Mouse (Mus musculus): ENCODE results near the gene Mmp14.

Mmp14 gene

GRCm38 (mm10) chr14:54431334-54432077 is at the start of gene Mmp14:
TSS of gene Mmp14 (plus strand) at chr14:54431612.
- DNase-seq, result no peak

DNA sequence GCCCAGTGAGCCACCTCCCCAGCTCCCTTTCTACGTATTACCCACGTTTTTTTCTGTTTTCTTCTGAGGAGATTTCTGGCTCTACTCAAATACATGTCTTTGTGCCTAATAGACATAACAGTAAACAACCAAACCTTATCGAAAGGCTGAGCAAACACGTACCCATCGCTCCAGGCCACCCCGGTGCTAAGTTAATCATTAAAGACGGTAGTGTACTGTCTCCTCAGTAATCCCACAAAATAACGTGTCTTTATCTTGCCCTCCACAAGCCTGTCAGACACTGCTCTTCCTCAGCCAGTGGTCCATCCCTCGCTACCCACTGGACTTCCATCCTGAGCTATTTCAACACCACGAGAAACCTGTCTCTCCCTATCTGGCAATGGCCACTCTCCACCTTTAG is 49.6 kb upstream of the Mmp14 start:
- peak; percentile 72 for DNase-seq

DNA sequence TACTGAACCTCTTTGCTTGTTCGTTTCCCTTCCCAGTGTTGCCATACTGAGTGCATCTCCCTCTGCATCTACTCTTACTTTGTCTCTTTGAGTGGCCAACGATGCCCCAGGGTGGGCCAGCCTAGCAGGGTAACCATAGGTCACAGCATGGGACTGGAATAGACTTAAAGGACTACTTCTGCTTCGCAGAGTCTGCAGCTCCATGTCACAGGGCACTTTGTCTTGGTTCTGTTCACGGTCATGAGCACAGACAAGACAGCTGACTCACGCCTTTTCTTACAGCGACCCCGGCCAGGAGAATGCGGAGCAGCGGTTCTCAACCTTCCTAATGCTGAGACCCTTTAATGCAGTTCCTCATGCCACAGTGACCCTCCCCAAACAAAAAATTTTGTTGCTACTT is 48.8 kb upstream of the Mmp14 start:
- no peak for DNase-seq

- DNase-seq, result peak; percentile 68
Observed at GRCm38 (mm10) chr14:54383355-54383771, 48.0 kb upstream of the Mmp14 start.

DNA sequence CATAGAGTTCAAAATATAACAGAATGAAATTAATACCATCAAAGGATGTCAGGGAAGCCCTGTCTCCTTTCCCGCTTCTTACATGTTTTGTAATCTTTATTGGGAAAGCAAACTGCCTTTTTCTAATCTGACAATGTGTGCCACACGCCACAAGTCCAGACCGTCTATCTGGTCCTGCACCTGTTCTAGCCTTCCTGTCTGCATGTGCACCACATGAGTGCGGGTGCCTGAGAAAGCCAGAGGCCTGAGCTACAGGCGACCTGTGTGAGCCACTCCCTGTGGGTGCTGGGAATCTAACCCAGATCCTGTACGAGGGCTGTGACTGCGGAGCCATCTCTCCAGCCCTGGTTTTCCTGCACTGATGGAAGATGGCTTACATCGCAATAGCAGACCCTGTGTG is 47.0 kb upstream of the Mmp14 start:
- no peak for DNase-seq

GRCm38 (mm10) chr14:54385968-54386618 is 45.3 kb upstream of the Mmp14 start:
- DNase-seq, result peak; percentile 74

DNA sequence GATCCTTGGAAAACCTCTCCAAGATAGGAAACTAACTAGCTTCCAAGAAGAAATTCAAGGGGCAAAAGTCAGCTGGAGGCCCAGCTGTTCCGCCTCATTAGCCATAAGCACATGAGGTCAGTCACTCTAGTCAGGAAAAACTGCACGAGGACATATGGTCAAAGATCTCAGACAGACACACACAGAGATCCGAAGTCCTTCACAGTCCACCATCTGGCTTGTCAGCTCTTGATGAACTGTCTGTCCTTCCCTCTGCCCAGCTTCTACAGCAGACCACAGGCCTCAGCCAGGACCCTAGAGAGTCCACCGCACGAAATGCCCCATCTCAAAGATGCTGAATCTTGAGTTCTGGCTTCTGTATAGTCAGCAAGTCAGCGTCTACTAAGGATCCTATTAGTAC is 43.9 kb upstream of the Mmp14 start:
- DNase-seq, result peak; percentile 94

DNA sequence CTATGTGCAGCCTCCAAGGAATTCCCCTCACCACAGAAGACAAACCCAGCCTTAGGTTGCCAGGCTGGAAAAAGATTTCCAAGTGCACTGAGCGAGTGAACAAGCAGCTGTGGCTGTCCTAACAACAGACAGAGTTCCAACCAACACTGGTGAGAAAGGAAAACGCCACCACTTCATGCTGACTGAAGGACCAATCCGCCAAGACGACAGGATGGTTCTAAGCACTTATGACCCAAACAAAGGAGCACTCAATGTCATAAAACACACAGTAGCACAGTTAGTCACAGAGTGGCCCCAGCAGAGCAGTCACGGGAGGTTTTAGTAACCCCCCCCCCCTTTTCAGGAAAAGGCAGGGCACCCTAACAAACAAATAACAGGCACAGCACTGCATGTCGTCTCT is 40.6 kb upstream of the Mmp14 start:
- DNase-seq, result no peak

DNA sequence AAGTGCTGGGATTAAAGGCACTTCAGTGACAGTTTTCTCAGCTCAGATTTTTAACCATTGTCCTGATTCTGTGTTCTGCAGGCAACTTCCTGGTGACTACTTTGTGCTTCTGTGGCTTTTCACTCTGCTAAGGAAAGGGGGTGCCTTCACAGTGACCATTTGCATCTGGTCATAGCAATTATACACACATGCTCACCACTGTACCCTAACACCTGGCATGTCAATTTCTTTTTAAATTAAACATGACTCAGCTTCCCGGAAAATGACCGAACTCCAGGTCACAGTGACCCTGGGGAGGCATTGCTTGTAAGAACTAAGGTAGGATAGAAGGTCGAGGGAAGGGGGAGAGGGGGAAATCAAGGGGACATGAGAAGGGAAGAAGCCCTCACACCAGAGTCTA is 37.6 kb upstream of the Mmp14 start:
- DNase-seq, result no peak

DNA sequence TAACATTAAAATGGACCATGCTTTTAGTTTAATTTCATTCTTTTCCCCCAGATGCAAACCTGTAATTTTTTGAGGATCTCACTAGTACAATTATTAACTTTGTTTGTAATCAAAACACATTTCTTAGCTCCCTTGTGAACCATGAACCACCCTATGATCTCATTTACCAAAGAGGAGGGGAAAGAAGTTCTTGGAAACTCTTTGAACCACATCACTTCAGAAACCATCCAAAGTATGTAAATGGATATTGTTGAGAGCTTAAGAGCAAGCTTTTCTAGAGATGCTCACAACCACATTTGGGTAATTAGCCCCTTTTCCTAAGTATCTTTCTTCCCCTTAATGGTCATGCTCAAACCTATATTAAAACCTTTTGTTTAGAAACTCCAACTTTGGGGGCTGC is 37.1 kb upstream of the Mmp14 start:
- DNase-seq, result peak; percentile 60

DNA sequence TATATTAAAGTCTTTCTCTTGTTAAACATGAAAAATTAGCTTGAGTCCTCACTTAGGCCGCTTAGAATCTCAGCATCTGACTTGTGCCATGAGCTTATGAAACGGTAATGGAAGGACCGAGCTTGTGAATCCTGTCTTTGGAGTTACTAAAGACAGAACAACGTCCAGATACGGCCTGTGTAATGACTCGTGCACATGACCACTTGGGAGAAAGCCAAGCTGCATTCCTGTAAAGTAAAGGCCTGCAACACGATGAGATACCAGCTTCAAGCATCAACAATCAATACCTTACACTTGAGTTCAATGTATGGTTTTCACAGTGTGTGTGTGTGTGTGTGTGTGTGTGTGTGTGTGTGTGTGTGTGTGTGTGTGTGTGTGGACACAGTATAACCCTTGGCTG is 34.7 kb upstream of the Mmp14 start:
- no peak for DNase-seq

DNA sequence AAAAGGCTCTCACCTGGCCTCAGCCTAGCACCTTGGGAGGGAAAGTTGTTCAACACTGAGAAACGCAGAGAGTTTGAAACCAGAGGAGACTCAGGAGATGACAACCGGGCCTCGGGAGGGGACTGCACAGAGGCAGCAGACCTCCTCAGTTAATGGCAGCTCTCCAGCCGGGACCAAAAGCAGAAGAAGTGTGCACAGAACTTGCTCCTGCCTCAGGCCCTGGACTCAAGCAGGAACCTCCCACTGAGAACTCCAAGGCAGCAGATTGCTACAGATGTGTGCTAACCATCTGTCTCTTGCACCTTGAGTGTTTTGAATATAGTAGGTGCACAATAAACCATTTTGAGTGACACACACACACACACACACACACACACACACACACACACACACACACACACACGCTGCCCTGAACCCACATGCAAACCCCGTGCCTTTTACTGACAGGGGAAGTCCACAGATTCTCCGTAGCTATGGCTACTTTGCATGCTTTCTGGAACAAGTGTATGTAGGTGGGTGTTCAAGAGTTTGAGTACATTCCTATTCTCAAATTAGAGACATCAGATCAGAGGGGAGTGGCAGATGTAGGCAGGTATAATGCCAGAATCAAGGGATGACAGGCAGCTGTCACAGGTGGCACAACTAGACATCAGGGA is 33.4 kb upstream of the Mmp14 start:
- DNase-seq, result no peak

DNA sequence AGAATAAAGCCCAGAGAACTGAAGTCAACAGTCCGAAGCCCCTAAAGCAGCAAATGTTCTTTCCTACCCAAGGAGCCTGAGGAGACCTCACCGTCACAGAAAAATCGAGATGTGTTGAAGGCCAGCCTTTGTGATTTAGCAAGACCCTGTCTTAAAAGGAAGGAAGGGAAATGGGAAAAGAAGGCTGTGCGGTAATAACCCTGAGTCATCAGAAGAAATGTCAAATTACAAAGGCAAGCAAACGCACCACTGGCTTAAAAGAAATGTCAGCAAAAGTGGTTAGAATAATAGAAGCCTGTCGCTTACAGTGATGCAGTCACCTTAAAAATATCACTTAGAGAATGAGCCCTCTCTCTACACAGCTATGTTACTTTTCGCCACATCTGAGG is 32.9 kb upstream of the Mmp14 start:
- no peak for DNase-seq

DNA sequence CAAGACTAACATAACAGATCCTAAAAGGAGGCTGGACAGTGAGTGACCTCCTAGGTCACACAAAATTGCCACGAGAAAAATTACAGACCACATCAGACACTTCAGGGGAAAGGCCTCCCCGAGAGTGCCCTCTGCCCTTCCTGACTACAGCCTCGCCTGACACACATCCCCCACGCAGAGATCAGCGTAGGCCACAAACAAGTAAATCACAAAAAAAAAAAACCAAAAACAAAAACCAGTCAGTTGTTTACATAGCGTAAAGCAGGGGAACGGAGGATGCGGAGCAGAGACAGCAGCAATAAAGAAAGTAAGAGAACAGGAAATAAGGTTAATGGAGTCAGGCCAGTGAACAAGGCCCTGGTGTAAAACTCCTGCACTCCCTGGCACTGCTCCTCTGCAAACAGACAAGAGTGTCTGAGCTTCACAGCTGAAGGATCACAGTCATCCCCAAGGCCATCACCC is 32.5 kb upstream of the Mmp14 start:
- peak; percentile 81 for DNase-seq

DNA sequence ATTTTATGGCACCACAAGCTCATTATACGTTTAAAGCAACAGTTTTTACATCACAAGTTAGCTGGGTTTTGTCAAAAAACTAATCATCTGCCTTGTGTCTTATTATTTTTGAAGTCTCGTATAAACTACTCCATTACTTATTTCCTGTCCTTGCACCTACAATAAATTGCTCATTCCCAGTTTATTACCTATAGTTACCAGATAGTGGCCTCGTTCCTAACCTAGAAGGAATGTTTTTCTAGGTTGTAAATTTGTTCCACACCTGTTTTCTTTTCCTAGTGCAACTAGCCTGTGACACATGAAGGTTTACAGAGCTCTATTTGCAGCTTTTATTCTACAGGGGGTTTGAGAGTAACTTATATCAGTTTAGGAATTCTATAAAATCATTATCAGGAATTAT is 29.7 kb upstream of the Mmp14 start:
- no peak for DNase-seq

DNA sequence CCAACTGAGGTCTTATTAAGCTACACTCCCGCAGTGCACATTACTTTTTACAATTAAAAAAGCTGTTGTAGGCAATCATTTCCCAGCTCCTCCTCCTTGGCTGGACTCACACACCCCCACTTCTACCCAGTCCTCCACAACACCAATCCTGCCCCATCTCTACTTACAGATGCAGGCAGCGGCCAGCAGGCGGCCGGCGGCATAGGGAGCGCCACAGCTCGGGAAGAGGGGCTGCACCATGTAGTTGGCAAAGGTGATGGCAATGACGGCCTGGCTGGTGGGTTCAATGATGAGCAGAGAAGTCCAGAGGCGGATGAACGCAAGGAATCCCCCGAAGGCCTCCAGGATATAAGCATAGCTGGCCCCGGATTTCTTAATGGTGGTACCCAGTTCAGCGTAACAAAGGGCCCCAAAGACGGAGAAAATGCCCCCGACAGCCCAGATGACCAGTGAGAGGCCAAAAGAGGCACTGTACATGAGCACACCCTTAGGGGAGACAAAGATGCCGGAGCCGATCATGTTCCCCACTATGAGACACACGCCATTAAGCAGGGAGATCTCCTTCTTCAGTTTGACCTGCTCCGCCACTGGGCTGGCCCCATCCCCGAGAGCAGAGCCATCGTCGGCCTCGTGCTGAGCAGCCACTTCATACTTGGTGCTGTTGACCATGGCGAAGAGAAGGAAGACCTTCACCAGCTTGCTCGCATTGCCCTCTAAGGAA is 22.9 kb upstream of the Mmp14 start:
- peak; percentile 73 for DNase-seq

- no peak for DNase-seq
Observed at GRCm38 (mm10) chr14:54409057-54409645, 22.3 kb upstream of the Mmp14 start.

DNA sequence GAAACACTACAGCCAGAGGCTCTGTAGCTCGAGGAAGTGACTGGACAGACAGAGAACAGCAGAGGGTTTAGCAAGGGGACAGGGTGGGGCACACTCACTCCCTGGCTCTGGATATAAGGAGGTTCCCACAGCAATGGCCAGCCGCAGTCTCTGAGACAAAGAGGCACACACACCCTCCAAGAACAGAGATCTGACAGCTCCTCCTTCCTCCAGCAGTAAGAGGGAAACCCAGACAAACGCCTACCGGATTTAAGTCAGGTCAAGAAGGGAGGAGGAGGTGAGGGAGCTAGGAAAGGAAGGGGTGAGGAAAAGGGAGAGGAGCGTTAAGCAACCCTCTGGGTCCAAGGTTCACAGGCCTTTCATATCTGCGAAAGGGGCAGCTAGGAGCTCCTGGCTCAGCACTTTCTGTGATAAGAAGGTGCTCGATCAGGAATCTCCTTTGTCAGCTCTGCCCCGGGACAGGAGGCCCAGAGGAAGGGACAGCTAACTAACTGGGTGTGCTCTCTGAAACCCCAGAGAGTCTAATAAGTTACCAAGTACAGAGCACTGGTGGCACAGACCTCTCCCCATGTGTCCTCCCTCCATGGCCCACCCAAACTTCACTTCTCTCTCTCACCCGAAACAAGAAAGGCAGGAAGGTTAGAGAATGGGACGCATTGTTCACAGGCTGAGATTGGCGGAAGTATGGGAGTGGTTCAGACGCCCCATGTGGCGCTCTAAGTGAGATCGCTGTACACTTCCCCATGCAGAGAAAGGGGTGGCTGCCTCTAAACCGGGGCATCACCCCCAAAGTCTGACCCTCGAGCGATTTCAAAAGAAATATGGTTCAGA is 21.2 kb upstream of the Mmp14 start:
- peak; percentile 80 for DNase-seq

- DNase-seq, result no peak
Observed at GRCm38 (mm10) chr14:54412000-54412576, 19.3 kb upstream of the Mmp14 start.

GRCm38 (mm10) chr14:54412629-54413170 is 18.7 kb upstream of the Mmp14 start:
- peak; percentile 81 for DNase-seq

All from kidney, adult 9 months (tissue).